Mouse (Mus musculus) kidney, adult 2 months (tissue): ENCODE results near the gene Frmd4b. TPM values are rescaled to one million over a fixed set of nuclear protein-coding genes. Genes with fewer than 3 reads are reported as not detected.
"Not testable (repeated sequence)": the region's sequence is repeated elsewhere in the genome, so short reads cannot be mapped to it uniquely, and the experiment has no call there.

Experiments
- DNase-seq: peaks from one replicate; pipeline ENCODE4 v3.0.0; 2021
- H3K27ac ChIP-seq: fragments of 200-500 bp; 2 replicates; pipeline ENCODE4 v1.5.1; 2012; ENCODE audit warnings: low read depth, low read length, control low read depth, inconsistent platforms; ENCODE audit not compliant: insufficient read depth
- H3K27me3 ChIP-seq: fragments of 200-500 bp; replicated peaks from 2 replicates; pipeline ENCODE4 v1.6.1; 2012; ENCODE audit warnings: mild to moderate bottlenecking, moderate library complexity, low read length, inconsistent platforms; ENCODE audit not compliant: control insufficient read depth, insufficient read depth
- H3K36me3 ChIP-seq: fragments of 200-500 bp; 2 replicates; pipeline ENCODE4 v1.6.1; 2012; ENCODE audit warnings: mild to moderate bottlenecking, moderate library complexity, low read length, inconsistent platforms; ENCODE audit not compliant: control insufficient read depth, insufficient read depth
- H3K4me1 ChIP-seq: fragments of 200-500 bp; 2 replicates; pipeline ENCODE4 v1.6.1; 2011; ENCODE audit warnings: low read length; ENCODE audit not compliant: control insufficient read depth, insufficient read depth
- H3K4me3 ChIP-seq: fragments of 200-500 bp; 2 replicates; pipeline ENCODE4 v1.5.1; 2011; ENCODE audit warnings: mild to moderate bottlenecking, low read depth, low read length, control low read depth; ENCODE audit not compliant: insufficient read depth
- CTCF ChIP-seq: fragments of 200-500 bp; conservative IDR thresholded peaks from 2 replicates; pipeline ENCODE4 v1.5.1; 2011; ENCODE audit warnings: low read depth, mild to moderate bottlenecking, control low read depth, low read length, moderate library complexity, mixed read lengths; ENCODE audit not compliant: insufficient read depth, insufficient read length
- POLR2A ChIP-seq: fragments of 200-500 bp; IDR thresholded peaks from one replicate; pipeline ENCODE4 v1.6.1; 2011; ENCODE audit warnings: low read depth, low read length, control low read depth
- WGBS: fragments of 180-500 bp; shearing (Covaris S2); methylation state at CpG from one replicate; pipeline ENCODE4 v1.1.7; 2018; 5-methylcytosine and 5-hydroxymethylcytosine counted together
- polyA plus RNA-seq: library from polyadenylated mRNA; depleted of rRNA; stranded (reverse); fragments of >200 nt; gene quantifications from 2 replicates; pipeline ENCODE4 v1.2.3, GENCODE M21; 2012

The Frmd4b gene
- polyA plus RNA-seq, 1 experiment, result 18.2 TPM

GRCm38 (mm10) chr6:97419771-97420446 is 197.4 kb downstream of the Frmd4b start:
- 60% methylated on average over 7 of the region's 7 CpGs for WGBS
- peak overlapping the region; percentile 37; the same call in 1 of the 2 replicates for H3K27ac ChIP-seq
- no peaks in the 10 kb centered on the region; the same call in 1 of the 2 replicates for H3K36me3 ChIP-seq
- peak; percentile 85 for DNase-seq
- no peak overlapping the region for H3K4me3 ChIP-seq
- H3K27me3 ChIP-seq, result no peaks in the 10 kb centered on the region
- TF ChIP-seq CTCF (peak; percentile 61), POLR2A (no peak)
- H3K4me1 ChIP-seq, result peaks cover 6% of the 10 kb centered on the region; the same call in 1 of the 2 replicates

- Histone ChIP-seq H3K27me3 (no peaks in the 10 kb centered on the region), H3K4me1 (peaks cover 12% of the 10 kb centered on the region; the same call in 1 of the 2 replicates), H3K27ac (no peak overlapping the region), H3K4me3 (no peak overlapping the region), H3K36me3 (no peaks in the 10 kb centered on the region; the same call in 1 of the 2 replicates)
- DNase-seq, result peak; percentile 67
- TF ChIP-seq CTCF (peak; percentile 94), POLR2A (no peak)
- WGBS, result 65% methylated on average over 13 of the region's 13 CpGs
Observed at GRCm38 (mm10) chr6:97416972-97417554, 200.3 kb downstream of the Frmd4b start.

GRCm38 (mm10) chr6:97415578-97415977 is 201.8 kb downstream of the Frmd4b start:
- DNase-seq, H3K36me3 ChIP-seq, H3K27me3 ChIP-seq, H3K27ac ChIP-seq, H3K4me3 ChIP-seq: not testable (repeated sequence)
- WGBS, result 94% methylated on average over 4 of the region's 4 CpGs
- H3K4me1 ChIP-seq, result peaks cover 12% of the 10 kb centered on the region; the same call in 1 of the 2 replicates

- Histone ChIP-seq H3K4me1 (peaks cover 11% of the 10 kb centered on the region), H3K27me3 (no peaks in the 10 kb centered on the region), H3K4me3 (no peak overlapping the region), H3K27ac (peak overlapping the region; percentile 10), H3K36me3 (no peaks in the 10 kb centered on the region; the same call in 1 of the 2 replicates)
- TF ChIP-seq POLR2A, result no peak
- no peak for TF ChIP-seq CTCF
- 37% methylated on average over 7 of the region's 7 CpGs for WGBS
- DNase-seq, result peak; percentile 69
Observed at GRCm38 (mm10) chr6:97413453-97413852, 203.9 kb downstream of the Frmd4b start.

GRCm38 (mm10) chr6:97412403-97412802 is 204.9 kb downstream of the Frmd4b start:
- Histone ChIP-seq H3K27me3 (no peaks in the 10 kb centered on the region), H3K36me3 (no peaks in the 10 kb centered on the region; the same call in 1 of the 2 replicates), H3K27ac (no peak overlapping the region), H3K4me3 (no peak overlapping the region), H3K4me1 (peaks cover 11% of the 10 kb centered on the region)
- peak; percentile 45 for DNase-seq
- no peak for TF ChIP-seq CTCF
- TF ChIP-seq POLR2A, result no peak
- 71% methylated on average over 15 of the region's 15 CpGs for WGBS

- Histone ChIP-seq H3K27ac (no peak overlapping the region), H3K4me3 (no peak overlapping the region), H3K4me1 (peaks cover 11% of the 10 kb centered on the region), H3K36me3 (no peaks in the 10 kb centered on the region; the same call in 1 of the 2 replicates), H3K27me3 (no peaks in the 10 kb centered on the region)
- TF ChIP-seq CTCF, result no peak
- no peak for TF ChIP-seq POLR2A
- no peak for DNase-seq
- 78% methylated on average over 6 of the region's 6 CpGs for WGBS
Observed at GRCm38 (mm10) chr6:97411327-97411726, 206.0 kb downstream of the Frmd4b start.

- 39% methylated on average over 5 of the region's 5 CpGs for WGBS
- Histone ChIP-seq H3K36me3 (no peaks in the 10 kb centered on the region; the same call in 1 of the 2 replicates), H3K27ac (peak overlapping the region; percentile 7; the same call in 1 of the 2 replicates)
Observed at GRCm38 (mm10) chr6:97409467-97410239, 207.7 kb downstream of the Frmd4b start.

More at GRCm38 (mm10) chr6:97409467-97410239, 207.7 kb downstream of the Frmd4b start:
- no peaks in the 10 kb centered on the region for H3K27me3 ChIP-seq
- DNase-seq, result peak; percentile 59
- H3K4me3 ChIP-seq, result no peak overlapping the region
- peaks cover 13% of the 10 kb centered on the region for H3K4me1 ChIP-seq
- TF ChIP-seq POLR2A (no peak), CTCF (no peak)
